Mouse (Mus musculus) frontal cortex, adult 2 months (tissue): ENCODE measurements around the gene 2610318N02Rik. TPM values are rescaled to one million over a fixed set of nuclear protein-coding genes. Genes with fewer than 3 reads are reported as not detected.

Source experiments
- DNase-seq, 2 experiments: peaks; one replicate each; pipeline ENCODE4 v3.0.0; 2022; ENCODE audit warnings: low spot score in 1 of 2; ENCODE audit errors: extremely low spot score in 1 of 2
- polyA plus RNA-seq: library from polyadenylated mRNA; depleted of rRNA; stranded (reverse); fragments of >200 nt; gene quantifications from 2 replicates; pipeline ENCODE4 v1.2.3, GENCODE M21; 2012

The 2610318N02Rik gene
- polyA plus RNA-seq, 1 experiment: 4.8 TPM

DNA sequence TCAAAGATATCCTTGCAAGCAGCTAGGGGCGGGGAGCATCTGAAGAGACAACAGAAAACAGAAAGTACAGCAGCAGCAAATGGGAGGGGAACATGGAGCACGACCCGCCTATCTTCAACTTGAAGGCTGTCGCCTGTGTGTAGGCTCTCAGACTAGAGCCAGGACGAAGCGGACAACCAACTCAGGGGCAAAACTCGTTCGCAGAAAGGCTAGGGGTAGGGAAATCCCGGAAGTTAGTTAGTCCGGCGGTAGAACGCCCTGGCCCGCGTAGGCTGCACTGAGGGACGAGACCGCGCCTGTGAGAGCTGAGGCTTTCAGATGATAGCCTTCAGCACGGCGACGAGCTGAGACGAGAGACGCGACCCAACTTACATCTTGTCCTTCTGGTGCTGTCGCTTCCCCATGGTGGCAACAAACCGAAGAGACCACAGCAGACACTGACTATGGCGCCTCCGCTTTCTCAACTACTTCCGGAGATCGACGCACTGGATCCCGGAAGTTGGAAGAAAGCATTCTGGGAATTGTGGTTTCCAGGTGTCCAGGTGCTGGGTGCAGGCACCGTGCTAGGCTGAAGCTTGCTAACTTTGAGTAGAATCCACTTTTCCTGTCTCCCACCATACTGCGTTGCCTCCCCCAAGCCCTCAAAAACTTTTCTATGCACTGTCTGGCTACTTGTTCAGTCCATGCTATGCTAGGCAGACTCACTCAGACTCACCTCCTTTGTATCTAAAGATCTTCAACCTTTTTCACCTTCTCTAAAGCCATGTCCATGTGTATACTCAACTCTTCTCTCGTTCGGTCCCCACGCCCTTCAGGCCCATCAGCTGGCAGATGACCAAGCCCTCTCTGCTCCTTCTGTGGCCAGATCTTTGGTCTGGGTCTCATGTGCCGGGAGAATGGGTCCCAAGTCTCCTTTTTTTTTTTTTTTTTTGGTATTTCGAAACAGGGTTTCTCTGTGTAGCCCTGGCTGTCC is 13.9 kb downstream of the 2610318N02Rik start, which contains the start of gene Ppil2:
TSS of gene Ppil2 (minus strand) at position 487 of the 973 bp plus-strand sequence.
- DNase-seq: peak; percentile 56 to 82

- DNase-seq: no peak
Observed at GRCm38 (mm10) chr16:17104600-17104999, 20.4 kb downstream of the 2610318N02Rik start.

GRCm38 (mm10) chr16:17102630-17103220 is 22.2 kb downstream of the 2610318N02Rik start:
- no peak for DNase-seq

DNA sequence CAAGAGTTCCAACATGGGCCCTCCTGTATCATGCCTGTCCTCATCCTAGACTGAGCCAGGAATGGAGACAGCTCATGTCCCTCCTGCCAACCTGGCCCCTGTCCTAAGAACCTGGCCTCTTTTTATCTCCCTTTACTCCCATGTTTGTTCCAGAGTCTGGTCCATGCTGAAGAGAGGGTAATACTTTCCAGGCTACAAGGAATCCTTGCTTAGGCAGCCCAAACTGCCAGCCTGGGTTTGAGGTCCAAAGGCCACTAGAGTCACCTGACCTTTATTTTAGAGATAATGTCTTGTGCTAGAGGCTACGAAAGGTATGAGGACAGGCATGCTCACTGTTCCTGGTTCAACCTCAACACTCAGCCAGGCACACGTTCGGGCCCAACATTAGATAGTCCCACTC is 28.0 kb downstream of the 2610318N02Rik start:
- DNase-seq: no peak

DNA sequence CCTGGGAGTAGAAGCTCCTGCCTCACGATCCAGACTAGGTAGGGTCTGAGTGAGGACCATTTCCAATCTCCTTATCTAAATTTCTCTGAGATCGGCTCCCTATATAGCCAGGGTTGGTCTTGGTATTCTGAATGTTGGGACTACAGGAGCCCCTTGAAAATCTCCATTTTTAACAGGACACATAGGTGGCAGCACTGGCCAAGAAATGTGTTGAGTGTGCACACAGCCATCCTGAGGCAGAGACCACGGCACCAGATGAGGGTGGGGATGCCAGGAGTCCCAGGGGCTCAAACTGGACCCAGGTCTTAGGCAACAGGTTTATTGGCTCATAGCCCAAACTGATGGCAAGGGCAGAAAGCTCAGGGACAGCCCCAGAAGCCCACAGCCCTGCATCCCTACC is 36.6 kb downstream of the 2610318N02Rik start:
- no peak for DNase-seq

GRCm38 (mm10) chr16:17086669-17087193 is 38.2 kb downstream of the 2610318N02Rik start:
- peak in 1 of 2 experiments; percentile 63 for DNase-seq

DNA sequence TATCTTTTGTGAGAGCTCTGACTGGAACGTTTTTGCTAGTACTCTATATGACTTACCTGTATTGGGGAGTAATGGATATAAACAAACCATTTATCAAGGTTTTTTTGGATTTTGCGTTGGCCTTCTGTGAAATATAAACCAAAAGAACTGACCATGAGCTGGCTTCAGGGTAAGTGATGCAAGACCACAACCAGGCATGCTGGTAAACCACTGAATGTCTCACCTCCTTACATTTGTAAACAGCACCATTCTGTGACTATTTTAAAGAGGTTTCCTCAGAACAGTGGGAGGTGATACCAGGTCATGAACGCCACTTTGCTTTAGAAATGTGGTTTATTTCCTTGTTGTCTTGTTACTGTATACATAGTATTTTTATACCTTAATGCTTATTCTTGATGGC is 38.7 kb downstream of the 2610318N02Rik start:
- no peak for DNase-seq

DNA sequence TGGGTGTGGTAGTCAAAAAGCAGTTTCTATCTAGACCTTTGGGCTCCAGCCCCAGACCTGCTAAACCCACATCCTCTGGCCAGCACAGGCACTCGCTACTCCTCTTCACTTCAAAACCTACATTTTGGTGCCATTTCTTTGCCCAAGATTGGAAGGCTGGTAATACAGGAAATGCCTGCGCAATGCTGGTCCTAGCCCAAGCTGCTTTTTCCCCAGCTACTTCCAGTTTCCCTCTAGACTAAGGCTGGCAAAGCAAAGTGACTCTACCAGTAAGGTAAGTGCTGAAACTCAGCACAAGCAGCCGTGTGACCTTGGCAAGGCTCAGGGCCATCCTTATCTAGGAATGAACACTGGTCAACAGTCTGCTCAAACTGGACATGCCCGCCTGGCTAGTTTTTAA is 39.3 kb downstream of the 2610318N02Rik start:
- DNase-seq: no peak

DNA sequence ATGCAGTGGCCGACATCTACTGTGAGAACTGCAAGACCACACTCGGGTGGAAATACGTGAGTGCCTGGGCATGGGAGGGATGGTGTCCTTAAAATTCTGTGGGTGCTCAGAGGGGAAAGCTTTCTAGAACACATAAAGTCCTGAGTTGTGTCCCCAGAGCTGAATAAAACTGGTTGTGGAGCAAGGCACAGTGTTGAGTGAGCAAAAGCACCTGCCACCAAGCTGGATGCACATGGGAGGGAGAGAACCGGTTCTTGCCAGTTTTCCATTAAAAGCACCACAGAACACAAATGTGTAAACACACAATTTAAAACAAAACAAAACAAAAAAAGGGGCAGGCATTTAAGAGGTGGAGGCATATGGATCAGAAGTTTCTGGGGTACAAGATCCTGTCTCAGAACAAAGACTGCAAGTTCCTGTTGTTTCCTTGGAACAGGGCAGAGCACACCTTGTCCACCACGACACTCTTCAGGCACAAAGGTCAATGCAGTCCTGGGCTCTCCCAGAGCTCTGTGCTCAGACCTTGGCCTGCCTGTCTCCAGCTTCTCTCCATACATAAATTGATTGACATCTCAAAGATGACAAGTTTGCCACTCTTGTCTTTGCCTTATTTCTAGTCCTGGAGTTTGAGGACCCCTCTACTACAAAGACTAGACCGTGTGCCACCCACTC is 42.7 kb downstream of the 2610318N02Rik start:
- DNase-seq: no peak

DNA sequence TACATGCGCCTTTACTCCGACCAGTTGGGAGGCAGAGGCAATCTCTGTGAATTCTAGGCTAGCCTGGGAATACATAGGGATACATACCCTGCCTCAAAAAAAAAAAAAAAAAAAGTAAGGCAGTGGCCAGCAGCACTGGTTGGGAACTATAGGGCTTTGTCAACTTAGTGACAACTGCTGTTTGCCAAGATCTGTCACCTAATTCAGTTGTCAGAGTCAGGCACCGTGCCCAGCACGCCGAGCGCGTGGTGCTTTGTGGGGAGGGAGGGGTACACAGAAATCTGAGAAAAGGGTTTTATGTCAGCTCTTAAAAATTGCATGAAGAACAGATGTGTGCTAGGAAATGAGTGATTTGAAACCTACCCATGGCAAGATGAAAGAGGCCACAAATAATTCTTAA is 46.9 kb downstream of the 2610318N02Rik start:
- peak in 1 of 2 experiments; percentile 57 for DNase-seq

DNA sequence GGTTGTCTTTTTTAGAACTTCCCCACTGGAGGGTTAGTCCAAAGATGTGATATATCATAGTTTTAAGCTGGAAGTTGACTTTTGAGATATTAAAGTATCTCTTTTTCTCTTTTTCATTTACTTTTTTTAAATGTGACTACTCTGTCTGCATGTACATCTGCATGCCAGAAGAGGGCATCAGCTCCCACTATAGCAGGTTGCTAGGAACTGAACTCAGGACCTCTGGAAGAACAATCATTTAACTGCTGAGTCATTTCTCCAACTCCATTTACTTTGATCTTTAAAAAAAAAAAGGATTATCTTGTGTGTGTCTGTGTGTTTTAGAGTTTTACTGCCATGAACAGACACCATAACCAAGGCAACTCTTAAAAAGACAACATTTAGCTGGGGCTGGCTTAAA is 48.1 kb downstream of the 2610318N02Rik start:
- DNase-seq: no peak

- DNase-seq: no peak
Observed at GRCm38 (mm10) chr16:17076301-17076700, 48.7 kb downstream of the 2610318N02Rik start.

DNA sequence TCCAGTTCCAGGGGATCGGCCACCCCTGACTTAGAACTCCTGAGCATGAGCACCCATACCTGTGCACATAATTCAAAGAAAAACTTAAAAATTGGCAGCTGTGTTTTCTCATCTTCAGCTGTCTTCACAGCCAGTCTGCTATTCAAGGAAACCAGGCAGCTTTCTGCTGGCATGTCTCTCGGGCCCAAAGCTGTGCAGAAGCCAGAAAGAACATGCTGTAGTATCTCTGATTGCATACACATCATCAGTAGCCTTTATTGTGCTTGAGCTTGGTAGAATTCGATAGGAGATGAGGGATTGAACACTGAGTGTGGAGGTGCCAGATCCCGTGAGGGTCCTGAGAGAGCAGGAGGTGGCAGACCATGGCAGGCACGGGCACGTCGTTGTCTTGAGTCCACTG is 52.0 kb downstream of the 2610318N02Rik start:
- DNase-seq: no peak

DNA sequence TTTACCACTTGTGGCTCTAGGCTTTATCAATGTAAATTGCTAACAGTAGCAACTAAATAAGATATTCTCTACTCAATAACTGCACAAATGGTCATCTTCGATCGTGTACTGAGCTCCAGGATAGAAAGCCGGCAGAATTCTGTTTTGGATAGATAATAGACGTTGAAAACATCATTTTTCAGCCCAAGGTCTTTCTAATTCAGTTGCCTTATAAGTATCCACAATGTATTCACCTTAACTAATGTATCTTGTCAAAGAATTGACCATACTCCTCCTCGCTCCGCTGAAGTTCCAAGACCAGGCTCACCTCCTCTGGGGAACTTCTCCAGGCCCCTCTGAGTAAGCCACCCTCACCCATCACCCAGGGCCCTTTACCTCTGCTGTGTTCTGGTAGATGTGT is 54.3 kb downstream of the 2610318N02Rik start:
- DNase-seq: no peak

DNA sequence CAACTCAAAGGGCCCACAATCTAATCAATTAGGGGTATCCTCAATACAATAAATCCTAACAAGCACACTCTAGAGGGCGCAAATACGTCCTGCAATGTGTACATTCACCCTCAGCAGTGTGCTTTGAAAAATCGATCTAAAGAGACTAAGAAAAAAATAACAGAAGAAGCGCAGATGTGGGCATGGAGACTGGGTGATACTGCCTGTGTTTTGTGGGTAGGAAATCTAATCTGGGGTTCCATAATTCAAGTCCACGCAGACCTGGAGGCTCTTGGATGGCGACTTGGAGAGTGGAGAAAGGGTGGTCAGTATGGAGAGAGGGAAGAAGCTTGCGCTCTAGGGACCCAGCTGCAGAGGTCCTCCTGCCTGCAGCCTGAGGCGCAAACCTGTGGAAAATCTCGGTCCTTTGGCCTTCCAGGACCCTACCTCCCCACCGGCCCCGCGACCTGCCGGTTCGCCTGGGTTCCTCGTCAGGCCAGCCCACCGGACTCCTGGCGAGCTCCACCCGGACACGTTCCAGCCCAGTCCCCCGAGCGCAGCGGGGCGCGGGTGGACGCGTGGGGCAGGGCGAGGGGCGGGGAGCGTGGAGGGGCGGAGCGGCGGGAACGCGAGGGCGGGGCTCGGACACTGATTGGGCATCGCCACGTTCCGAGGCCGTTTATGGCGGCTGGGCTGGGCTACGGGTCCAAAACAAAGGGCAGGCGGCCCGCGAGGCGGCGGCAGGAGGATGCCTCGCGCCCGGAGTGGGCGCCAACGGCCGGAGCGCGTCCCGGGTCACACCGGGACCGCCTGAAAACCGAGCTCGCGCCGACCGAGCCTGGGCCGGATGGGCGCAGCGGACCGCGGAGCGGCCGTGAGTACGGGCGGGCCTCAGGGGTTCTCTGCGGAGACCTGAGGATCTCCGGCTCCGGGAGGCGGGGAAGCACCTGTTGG is 55.2 kb downstream of the 2610318N02Rik start, which contains the start of gene Ypel1:
TSS of gene Ypel1 (plus strand) at position 186 of the 933 bp plus-strand sequence.
- peak; percentile 57 to 88 for DNase-seq

- no peak for DNase-seq
Observed at GRCm38 (mm10) chr16:17067552-17067951, 57.4 kb downstream of the 2610318N02Rik start.
